Mouse (Mus musculus) cerebellum, adult 9-11 months (tissue): ENCODE results near the gene Ccdc151.
A peak's percentile ranks its signal among the peaks of the same experiment; 100 is the strongest.

Experiments used
- DNase-seq: peaks from one replicate; pipeline ENCODE4 v3.0.0; 2022

The Ccdc151 gene

DNA sequence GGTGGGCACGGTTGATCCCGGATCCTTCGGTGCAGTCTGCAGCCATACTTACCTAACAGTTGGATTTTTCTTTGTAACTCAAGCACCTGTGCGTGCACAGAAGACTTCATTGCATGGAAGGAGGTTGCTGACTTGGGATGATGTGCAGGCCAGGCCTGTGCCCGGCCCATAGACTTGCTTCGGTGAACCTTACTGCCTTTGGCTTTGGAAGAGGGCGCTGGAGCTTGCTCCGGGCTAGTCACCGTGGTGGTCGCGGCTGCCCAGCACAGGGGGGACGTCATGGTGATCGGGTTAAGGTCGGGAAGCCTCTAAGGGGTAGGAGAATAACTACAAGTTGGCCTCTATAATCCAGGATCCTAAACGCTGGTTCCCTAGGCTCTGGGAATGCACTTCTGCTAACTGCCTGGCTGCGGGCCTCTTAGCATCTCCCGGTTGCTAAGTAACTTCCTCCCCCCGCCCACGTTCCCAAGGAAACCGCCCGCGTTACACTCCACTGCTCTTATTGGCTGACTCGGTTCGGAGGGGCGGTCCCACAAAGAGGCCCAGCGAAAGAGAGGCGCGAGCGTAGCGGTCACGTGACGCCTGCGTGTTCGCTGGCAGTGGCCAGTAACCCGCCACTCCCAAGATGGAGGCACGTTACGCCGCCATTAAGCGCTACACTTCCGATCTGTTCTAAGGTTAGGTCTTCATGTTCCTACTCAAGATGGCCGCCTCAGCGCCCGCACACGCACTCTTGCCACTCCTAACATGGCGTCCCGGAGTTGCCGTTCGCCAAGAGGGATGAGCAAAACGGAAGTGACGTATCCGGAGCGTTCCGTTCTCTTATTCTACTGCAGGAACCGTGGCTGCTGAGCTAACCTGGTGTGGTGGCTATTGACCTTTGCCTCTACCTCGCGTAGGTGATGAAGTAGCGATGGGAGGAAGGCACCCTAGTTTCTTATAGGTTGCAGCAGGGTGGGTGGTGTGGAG lies at the start of gene Ccdc151, which contains the start of gene Prkcsh:
Gene Ccdc151 (minus strand): TSS at position 441 of the 969 bp plus-strand sequence.
Gene Prkcsh (plus strand): TSS at position 613 of the 969 bp plus-strand sequence.
- peak; percentile 100 for DNase-seq

DNA sequence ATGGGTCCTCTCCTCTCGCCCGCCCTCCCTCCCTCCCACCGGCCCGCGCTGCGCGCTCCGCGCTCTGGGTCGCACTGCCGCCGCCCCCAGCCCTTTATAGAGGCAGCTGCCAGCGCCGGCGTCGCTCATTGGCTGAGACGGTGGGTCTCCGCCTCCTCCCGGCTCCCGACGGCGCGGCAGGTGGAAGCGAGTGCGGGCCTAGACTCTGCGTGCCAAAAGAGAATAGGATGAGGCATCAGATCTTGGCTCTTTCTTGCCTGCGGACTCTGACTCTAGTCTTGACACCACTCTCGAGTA lies 49.5 kb upstream of the Ccdc151 start, which contains the start of gene Elavl3:
Gene Elavl3 (minus strand): TSS at position 66 of the 297 bp plus-strand sequence.
- peak; percentile 93 for DNase-seq

DNA sequence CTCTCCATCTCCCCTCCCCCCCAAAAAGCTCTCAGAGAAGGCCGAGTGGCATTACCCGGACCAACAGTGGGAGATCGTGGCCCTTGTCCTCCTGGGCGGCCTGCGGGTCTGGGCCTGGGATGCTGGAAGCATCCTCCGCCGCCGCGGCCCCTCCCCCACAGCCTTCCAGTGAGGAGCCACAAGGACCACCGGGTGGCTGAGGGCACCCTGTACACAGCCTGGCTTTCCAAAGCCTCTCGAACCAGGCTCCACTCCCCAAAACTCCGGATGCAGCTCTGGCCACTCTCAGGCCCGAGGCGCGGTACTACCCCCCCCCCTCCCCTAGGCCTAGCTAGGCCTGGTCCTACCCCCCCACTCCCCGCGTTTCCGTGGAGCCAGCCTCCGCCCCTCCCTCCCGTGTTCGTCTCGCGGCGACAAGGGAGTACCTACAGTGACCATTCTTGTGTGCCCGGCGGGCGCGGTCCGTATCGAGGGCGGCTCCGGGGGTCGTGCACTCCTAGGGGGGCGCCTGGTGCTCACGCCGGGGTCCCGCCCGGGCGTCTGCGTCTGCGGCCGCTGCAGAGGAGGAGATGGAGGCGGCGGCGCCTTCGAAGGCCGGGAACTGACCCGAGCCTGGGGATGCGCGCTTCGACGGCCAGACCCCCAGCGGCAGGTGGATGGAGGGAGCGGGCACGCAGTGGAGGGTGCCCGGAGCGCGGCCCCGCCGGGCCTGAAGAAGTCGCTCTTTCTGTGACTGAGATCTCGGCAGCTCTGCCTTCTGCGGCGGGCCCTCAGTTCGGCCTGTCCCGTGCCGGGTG lies 48.9 kb upstream of the Ccdc151 start:
- peak; percentile 84 for DNase-seq

DNA sequence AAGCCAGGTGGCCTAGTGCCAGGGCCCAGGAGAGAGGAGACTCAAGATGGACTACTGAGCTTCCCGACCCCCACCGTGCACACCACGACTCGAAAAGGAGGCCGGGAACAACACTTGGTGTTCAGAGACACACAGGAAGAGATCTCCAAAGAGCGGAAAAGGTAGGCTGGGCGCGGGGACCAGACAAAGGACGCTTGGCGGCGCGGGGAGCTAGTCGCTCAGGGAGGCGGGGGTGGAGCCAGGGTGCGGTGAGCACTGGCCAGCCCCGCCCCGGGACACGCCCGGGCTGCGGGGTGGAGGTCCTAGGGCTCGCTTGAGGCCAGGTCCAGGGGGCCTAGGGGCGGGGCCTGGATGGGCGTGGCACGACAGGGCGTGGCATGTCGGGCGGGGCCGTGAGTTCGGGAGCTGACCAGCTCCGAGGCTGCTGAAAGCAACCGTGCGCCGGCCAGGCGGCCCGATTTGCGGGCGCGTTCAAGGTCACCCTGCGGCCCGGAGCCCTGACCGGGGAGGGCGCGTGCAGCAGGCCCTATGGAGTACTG lies 48.0 kb upstream of the Ccdc151 start:
- peak; percentile 92 for DNase-seq

DNA sequence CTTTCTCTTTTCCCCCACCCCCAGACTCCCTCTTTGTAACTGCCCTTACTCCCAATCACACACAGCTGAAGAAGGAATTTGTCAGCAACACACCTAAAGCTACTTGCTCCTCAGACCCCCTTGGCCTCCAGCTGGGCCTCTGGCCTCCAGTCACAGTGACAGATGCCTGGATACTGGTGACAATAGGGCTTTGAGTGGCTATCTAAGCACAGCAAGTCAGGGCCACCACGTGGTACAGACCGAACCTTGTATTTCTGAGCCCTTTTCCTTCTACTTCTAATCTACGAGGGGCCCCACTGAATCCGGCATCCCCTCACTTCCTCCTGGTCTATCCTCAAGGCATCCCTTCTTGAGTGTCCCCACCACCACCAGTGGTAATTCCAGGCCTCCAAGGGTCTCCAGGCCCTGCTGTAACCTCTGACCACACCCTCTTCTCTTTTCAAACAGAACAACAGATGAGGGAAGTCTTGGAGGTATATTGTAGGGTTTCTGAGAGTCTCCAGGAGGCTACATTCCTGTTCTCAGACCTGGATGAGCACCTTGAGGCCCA lies 47.4 kb upstream of the Ccdc151 start:
- peak; percentile 75 for DNase-seq

DNA sequence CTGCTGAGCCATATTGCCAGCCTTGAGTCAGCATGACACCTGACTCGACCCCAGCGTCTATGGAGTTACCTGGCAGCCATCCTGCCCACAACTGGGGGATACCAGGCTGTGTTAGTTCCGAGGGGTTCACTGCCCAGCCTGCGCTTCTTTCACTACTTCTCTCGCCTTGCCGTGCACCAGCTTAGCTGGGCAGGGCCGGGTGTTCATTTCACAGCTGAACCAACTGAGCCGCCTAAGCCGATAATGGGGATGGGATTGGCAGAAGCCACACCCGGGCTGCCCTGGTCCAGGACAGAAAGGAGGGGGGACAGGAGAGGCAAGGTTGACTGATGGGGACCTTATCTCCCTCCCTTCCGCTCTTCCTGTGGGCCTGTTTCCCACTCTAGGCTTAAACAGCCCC lies 46.9 kb upstream of the Ccdc151 start:
- peak; percentile 70 for DNase-seq

DNA sequence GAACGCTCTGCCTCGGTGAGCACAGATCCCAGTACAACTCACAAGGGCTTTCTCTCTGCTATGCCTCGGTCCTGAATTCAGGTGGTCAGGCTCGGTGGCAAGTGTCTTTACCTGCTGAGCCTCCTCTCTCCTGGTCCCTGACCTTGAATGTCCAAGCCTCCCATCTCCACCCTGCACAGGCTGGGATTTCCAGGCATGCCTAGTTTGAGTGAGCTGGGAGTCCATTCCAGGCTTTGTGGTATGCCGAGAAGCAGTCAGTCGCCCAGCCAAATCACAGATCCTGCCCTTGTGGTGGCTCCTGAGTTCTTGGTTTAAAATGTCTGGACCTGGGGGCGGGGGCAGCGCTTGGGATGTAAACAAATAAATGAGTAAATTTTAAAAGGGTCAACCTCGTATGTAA lies 44.9 kb upstream of the Ccdc151 start:
- no peak for DNase-seq

DNA sequence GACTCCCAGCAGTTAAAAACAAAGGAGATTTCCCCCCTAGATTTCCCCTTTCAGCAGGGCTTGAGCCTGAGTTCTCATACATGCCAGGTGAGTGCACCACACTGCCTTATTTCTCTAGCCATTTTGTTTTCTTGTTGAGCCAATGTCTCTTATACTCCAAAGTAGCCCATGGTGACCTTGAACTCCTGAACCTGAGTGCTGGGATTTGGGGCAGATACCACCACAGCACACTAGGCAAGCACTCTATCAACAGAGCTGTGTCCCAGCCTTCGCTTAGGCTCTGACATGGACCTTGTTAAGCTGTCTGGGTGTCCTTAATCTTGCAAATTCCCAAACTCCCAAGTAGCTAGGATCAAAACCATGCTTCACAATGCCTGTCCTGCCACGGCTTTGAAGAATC lies 39.4 kb upstream of the Ccdc151 start:
- DNase-seq, result no peak

DNA sequence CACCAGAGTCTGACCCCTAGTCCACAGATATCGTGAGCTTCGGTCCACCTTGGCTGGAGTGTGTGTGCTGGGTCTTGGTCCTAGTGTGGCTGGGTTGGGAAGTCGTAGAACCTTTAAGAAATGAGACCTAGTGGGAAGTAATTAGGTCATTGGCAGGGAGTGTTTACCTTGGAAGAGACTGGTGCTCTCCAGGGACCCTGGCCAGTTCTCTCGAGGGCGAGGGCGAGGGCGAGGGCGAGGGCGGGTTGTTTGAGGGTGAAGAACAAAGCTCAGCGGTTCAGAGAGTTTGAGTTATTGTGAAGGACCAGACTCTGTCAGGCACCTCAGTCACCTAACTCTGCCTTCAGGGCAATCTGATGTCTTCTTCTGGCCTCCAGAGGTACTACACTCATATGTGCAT lies 35.4 kb upstream of the Ccdc151 start:
- no peak for DNase-seq

DNA sequence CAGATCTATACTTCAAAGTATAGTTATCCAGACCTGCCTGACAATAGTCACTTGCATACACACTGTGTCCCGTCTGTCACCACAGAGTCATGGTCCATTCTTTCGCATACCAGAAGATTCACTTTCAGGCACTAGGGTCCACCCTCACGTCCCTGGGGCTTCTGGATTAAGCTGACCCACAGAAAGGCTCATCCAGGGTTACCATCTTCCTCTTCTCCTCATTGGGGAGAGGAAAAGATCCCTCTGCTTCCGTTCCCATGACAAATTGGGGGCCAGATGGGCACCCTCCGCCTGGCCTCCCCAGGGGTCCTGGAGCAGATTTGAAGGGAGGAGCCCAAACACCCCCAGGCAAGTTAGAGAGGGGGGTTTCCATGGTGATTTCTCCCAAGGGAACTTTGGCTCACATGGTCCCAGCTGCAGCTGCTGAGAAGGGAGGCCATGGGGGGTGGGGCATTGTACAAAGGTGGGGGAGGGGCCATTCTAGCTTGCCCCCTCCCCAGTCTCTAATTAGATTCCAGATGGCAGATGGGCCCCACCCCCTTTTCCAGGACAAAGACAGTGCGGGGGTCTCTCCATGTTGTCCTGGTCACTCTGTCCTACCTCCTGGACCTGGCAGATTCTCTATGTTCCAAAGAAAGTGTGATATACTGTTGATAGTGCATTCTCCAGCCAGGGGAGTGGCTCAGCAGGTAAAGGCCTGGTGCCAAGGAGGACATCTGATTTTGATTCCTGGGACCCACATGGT lies 33.0 kb upstream of the Ccdc151 start:
- DNase-seq, result no peak

DNA sequence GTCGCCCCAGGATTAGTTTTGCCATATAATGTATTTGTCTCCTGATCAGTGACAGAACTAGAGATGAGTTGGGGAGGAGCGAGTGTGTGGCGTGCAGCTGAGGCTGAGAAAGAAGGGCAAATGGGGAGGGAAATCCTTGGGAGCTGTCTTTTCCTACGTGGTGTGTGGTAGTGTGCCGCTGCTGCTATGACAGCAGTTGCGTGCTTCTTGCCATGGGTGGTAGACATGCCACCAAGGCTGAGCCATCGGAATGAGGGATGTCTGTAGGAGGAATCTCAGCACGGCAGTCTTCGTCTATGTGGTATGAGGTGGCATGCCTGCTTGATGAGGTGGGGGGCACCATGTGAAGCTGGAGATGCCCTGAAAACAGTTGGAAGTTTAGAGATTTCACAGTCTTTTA lies 28.0 kb upstream of the Ccdc151 start:
- DNase-seq, result no peak

DNA sequence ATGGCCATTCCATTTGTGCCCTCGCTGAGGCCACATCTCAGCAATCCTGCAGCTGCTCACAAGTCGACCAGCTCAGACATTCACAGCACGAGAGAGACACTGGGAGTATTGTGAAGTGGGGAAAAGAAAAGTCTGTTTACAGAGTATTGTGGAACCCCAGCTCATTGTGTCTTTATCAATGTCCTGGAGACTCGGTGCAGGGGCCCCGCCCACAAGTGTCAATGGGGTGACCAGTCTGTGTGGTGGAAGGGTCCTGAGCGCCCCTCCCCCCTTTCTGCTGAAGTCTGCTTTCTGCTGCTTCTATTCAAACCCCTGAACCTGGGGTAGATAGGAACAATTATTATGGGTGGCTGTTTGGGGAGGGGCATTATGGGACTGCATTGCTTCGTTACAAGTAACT lies 26.0 kb upstream of the Ccdc151 start:
- no peak for DNase-seq

DNA sequence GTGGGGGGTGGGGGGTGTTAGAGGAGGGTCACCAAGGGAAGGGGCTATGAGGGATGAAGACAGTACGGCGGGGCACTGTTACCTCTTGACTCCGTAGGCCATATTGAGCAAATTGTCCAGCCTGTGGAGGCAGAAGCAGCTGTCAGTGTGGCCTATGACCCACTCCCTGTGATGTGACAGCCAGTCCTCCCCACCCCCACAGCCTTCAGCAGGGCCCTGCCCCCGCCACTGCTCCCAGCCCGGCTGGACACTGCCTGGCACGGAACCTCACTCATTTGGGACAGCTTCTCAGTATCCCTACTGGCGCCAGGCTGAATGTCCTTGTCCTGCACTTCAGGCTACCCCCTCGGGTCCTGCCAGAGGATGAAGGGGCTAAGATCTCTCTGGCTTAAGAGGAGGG lies 22.2 kb upstream of the Ccdc151 start:
- peak; percentile 55 for DNase-seq

DNA sequence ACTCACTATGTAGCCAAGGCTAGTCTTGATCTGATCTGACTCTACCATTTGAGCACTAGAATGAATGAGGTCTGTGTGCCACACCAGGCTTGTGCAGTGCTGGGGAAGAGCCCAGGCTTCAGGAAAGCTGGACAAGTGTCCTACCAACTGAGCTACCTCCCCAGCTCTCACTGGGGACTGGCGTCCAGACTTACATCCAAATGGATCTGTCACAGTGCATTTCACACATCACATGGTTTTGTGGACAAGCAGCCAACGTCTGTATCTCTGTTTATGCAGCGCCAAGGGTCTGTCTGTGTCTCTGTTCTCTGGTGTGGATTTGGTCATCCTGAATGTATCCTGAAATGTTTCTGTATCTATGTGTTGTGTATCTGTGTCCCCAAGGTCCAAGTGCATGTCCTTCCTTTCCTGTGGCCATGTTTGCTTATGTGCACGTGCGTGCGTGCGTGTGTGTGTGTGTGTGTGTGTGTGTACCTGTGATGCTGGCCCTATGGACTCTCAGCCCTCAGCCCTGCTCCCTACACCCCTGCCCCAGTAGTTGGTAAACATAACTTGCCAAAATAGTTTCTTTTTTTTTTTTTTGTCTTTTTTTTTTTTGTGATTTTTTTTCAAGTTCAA lies 14.9 kb upstream of the Ccdc151 start:
- DNase-seq, result peak; percentile 78

DNA sequence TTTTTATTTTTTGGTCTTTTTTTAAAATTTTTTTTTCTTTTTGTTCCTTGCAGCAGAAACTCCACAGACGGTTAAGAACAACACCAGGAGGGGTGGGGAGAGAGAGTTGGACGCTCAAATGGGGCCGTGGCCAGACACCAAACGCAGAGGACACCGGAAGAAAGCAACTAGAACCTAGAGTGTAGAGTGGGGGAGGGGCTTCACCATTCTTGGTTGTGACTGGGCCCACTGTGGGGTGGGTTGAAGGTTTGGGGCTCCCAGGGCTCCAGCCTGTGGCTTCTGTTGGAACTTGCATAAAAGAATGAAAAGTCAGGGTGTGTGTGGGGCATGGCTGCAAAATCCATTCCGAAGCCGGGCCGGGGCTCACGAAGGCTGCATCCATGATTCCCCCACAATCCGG lies 13.8 kb upstream of the Ccdc151 start:
- no peak for DNase-seq

DNA sequence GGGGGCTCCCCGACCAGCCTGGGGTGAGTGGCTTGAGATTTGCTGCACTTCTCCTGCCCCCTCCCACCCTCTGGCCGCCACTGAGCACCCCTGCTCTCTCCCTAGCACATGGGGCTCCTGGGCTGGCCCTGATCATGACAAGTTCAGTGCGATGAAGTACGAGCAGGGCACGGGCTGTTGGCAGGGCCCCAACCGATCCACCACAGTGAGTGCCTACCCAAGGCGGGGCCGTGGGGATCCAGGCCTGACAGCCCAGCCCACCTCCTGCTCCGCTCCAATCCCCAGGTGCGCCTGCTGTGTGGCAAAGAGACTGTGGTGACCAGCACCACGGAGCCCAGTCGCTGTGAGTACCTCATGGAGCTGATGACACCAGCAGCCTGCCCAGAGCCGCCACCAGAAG lies 10.3 kb upstream of the Ccdc151 start:
- peak; percentile 47 for DNase-seq

DNA sequence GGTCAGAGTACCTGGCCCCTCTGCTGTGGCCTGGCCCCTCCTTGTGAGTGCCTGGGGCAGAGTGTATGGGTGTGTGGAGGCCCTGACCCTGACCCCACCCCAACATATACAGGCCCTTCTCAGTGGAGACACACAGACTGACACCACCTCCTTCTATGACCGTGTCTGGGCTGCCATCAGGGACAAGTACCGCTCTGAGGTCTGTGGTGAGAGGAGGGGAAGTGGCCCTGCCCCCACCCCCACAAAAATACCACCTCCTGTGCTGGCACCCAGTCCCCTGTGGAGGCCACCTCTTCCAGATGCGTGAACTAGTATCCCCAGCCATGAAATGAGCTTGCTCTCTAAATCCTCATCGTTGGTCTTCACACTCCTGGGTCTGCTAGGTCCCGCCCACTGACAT lies 8.6 kb upstream of the Ccdc151 start:
- peak; percentile 46 for DNase-seq

DNA sequence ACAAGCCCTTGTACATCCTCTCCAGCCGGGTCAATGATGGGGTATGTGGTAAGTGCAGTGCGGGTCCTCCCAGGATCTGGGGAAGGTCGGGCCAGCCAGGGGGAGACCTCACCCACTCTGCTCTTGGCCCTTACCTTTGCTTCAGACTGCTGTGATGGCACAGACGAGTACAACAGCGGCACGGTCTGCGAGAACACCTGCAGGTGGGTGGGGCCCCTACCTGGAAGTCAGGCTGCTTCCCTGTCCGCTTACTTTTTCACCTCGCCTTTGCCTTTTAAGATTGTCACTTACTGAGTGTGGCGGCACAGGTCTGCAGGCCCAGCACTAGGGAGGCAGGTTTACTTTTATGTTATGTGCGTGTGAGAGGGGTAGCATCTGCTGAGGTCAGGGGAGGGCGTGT lies 2.1 kb upstream of the Ccdc151 start:
- DNase-seq, result peak; percentile 58

DNA sequence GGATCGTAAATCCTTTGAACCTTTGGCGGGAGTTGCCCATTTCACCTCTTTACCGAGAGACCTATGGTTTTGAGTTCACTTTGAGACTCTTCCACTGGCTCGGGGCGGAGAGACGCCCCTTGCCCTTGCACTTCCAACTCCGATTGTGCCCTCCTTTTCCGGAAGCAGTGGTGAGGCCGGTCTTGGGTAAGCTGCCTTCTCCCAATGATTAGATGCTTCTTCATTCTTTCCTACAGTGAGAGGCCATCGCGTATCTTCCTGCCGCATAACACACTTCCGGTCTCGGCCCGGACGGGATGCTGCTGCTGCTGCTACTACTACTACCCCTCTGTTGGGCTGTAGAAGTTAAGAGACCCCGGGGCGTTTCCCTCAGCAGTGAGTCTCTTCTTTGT lies 725 bp upstream of the Ccdc151 start:
- no peak for DNase-seq

DNA sequence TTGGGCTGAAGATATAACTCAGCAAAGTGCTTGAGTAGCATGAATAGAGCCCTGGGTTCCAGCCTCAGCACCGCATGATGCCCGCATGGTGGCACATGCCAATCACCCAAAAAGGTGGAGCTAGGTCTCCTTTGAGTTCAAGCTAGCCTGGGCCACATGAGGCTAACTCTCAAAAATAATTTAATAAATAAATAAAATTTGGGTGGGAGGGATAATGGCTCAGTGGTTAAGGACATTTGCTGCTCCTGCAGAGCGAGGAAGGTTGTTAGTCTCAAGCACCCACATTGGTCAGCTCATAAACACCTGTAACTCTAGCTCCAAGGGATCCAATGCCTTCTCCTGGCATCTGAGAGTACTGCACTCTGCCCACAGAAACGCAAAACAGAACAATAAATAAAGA lies 801 bp downstream of the Ccdc151 start:
- peak; percentile 62 for DNase-seq

DNA sequence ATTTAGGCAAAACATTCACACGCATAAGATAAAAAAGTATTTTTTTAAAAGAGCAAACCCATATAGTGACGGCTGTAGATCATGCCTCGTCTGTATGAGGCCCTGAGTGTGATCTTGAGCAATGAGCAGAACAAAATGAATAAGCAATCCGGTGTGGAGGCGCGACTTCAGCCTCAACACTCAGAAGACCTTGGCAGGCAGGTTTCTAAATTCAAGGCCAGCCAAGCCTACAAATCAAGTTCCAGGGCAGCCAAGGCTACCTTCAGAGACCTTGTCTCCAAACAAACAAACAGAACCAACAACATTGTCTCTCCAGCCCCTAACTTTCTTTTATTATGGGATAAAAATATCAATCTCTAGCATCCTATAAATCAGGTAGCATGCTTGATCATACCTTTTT lies 2.1 kb downstream of the Ccdc151 start:
- DNase-seq, result no peak
